Mouse (Mus musculus) megakaryocyte, embryonic 14.5 days (primary cell): ENCODE data around the gene Kdm5b.

Source experiments
- FLI1 ChIP-seq: IDR thresholded peaks from 2 replicates; pipeline ENCODE4 v1.6.1; 2012; ENCODE audit warnings: low read length, inconsistent platforms, mixed read lengths
- GATA1 ChIP-seq: IDR thresholded peaks from 3 replicates; pipeline ENCODE4 v1.6.1; 2012; ENCODE audit warnings: mixed read lengths, low read length, inconsistent platforms, borderline replicate concordance

DNA sequence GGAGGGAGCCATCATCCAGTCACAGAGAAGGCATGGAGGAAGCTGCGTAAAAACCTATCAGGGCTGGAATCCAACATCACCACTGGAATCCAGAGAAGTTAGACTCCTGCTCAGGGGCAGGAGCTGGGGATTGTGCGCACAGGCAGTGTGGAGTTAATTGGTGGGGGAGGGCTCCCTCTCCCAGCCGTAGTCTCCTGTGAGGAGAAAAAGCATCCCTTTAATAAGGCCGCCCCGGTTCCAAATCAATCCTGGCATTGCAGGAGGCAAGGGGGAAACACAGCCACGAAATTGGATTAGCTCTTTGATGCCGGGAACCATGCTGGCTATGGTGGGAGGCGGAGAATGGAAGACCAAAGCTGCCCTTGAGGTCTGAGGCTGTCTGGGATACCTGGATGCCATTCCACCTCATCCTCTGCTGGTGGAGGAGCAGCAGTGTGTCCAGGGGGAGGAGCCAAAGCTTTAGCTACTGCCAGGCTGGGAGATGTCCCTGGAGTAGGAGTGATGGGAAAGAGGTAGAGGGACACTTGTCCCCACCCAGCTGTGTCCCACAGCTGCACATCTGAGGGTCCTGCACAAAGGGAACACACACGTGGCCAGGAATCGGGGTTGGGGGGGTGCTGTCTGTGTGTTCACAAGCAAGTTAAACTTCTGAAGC lies 93.8 kb downstream of the Kdm5b start:
- TF ChIP-seq GATA1, result no peak
- no peak for TF ChIP-seq FLI1
